Mouse (Mus musculus) testis, postnatal 14 days (tissue): ENCODE measurements around the gene Mrps9.
"Not testable (repeated sequence)": the region's sequence is repeated elsewhere in the genome, so short reads cannot be mapped to it uniquely, and the experiment has no call there.

Experiments used
- DNase-seq: peaks from one replicate; pipeline ENCODE4 v3.0.0; 2021; ENCODE audit warnings: low spot score

Mrps9 gene

DNA sequence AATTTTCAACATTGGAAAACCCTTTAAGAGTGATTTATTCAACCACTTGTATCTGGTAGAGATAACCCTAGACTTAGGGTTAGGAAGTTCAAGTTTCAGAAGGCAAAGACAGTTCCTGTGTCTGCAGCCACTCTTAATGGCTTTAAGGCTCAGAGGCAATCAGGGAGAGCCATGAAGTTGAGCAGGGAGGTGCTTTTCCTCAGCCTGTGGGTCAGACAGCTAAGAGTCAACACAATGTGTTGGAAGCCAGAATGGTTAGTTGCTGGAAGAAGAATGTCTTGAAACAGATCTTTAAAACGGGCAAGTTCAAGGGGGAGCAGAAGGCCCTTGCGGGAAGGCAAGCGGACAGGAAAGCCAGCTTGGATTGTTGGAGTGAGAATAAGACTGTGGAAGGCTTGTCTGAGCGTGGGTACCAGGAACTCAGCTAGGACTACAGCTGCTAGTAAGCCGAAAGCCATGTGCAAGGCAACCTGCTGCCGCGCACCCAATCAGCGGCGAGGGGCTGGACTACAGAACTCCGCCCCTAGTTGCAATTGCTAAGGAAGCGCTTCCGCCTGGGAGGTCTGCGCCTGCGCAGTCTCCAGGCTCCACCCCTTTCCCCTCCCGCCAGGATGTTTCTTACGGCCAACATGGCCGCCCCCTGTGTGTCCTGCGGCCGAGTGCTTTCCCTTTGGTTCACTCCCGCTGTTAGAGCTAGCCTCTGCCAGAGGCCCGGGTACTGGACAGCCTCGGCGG lies at the start of gene Mrps9:
TSS of gene Mrps9 (plus strand) at position 571 of the 735 bp plus-strand sequence.
- peak; percentile 98 for DNase-seq

GRCm38 (mm10) chr1:42813301-42813845 lies 37.7 kb upstream of the Mrps9 start:
- no peak for DNase-seq

GRCm38 (mm10) chr1:42814798-42815619 lies 36.0 kb upstream of the Mrps9 start:
- DNase-seq, result no peak

GRCm38 (mm10) chr1:42851398-42851767 lies 350 bp downstream of the Mrps9 start:
- no peak for DNase-seq

GRCm38 (mm10) chr1:42851810-42852209 lies 777 bp downstream of the Mrps9 start:
- no peak for DNase-seq

- no peak for DNase-seq
Measured at GRCm38 (mm10) chr1:42864719-42865250, 13.8 kb downstream of the Mrps9 start.

GRCm38 (mm10) chr1:42865336-42865939 lies 14.4 kb downstream of the Mrps9 start:
- no peak for DNase-seq

- no peak for DNase-seq
Measured at GRCm38 (mm10) chr1:42865986-42866385, 15.0 kb downstream of the Mrps9 start.

DNA sequence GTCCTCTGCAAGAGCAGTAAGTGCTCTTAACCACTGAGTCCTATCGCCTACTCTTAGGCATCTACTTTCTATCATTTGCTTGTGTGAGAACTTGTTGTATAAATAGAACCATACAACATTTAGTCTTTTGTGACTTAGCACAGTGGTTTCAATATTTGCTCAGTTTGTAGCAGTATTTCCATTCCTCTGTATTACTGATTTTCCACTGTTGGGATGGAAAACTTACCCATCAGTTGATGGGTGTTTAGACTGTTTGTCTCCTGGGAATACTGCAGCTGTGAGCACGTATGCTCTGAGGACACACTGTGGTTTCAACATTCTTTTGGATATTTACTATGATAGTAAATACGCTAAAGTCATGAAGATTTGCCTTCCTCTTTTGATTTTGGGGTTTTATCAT lies 16.2 kb downstream of the Mrps9 start:
- no peak for DNase-seq

GRCm38 (mm10) chr1:42874174-42874573 lies 23.1 kb downstream of the Mrps9 start:
- DNase-seq, result no peak

GRCm38 (mm10) chr1:42875271-42875670 lies 24.2 kb downstream of the Mrps9 start:
- DNase-seq, result no peak

GRCm38 (mm10) chr1:42876463-42877093 lies 25.5 kb downstream of the Mrps9 start:
- DNase-seq, result no peak

DNA sequence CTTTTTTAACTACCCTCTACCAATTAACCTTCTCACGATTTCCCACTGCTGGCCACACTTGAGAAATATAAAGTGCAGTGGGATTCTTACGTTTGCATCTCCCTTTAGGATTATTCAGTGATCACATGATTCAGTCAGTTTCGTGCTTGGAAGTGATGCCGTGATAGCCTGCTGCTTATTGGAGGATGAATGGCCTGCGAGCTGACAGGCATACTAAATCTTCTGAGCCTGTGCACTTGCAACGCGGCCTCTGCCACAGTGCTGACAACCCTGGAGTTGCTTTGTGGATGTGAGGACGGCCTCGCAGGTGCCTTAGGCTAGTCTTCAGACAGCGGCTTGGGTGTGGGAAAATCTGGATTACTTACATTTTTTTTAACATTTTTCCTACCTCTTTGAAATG lies 26.2 kb downstream of the Mrps9 start:
- DNase-seq, result no peak

DNA sequence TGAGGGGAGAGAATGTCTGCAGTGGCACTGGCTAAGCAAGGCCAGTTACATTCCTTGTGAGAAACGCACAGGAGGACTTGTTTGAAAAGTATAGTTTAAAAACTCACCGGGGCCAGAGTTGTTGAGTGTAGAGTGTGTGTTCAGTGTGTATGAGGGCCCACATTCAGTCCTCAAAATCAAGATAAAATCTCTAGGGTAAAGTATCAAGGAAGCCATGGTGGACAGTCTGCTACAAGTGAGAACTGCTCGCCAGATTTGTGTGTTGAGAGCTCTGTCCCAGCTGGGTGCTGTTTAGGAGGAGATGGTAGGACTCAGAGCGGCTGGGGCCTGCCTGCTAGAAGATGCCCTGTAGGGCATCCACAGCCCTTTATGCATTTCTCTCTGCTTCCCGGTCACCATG lies 27.8 kb downstream of the Mrps9 start:
- no peak for DNase-seq

GRCm38 (mm10) chr1:42882258-42882657 lies 31.2 kb downstream of the Mrps9 start:
- no peak for DNase-seq

DNA sequence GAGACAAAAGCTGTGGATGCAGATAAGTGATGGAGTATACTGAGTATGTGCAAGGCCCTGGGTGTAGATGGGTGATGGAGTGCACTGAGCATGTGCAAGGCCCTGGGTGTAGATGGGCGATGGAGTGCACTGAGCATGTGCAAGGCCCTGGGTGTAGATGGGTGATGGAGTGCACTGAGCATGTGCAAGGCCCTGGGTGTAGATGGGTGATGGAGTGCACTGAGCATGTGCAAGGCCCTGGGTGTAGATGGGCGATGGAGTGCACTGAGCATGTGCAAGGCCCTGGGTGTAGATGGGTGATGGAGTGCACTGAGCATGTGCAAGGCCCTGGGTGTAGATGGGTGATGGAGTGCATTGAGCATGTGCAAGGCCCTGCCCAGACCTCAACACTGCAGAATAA lies 32.4 kb downstream of the Mrps9 start:
- DNase-seq, result not testable (repeated sequence)

- no peak for DNase-seq
Measured at GRCm38 (mm10) chr1:42887835-42888234, 36.8 kb downstream of the Mrps9 start.

- DNase-seq, result no peak
Measured at GRCm38 (mm10) chr1:42888541-42889349, 37.7 kb downstream of the Mrps9 start.

DNA sequence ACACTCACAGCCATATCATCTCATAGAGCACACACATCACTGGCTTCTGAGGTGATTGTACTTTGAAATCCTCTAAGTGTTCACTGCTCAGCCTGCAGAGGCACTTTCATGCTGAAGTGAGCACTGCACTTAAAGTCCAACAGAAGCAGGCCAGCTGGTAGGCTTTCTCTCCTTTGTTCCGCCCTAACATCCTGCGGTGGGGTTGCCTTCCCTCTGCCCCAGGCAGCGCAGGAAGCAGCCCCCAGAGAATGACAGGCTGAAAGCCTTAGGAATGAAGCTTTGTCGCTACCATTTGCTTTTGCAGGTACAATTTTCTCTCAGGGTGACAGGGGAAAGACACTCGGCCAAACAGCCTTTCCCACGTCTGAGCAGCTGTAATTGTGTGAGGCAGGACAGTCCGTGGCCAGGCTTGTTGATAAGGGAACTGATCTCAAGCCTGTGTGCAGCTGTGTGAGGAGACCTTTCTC lies 38.4 kb downstream of the Mrps9 start:
- DNase-seq, result no peak

GRCm38 (mm10) chr1:42894695-42895094 lies 43.7 kb downstream of the Mrps9 start:
- no peak for DNase-seq

- no peak for DNase-seq
Measured at GRCm38 (mm10) chr1:42905148-42905547, 54.1 kb downstream of the Mrps9 start.
